Mouse (Mus musculus) induced T-regulatory cell, adult 2 months (primary cell): Measurements from ENCODE around the gene Fancc.

Source experiments
- DNase-seq: peaks from one replicate; pipeline ENCODE4 v3.0.0-alpha.2; 2012; ENCODE audit warnings: low read depth

Gene Fancc

GRCm38 (mm10) chr13:63260753-63261631 is 236.1 kb downstream of the Fancc start:
- peak; percentile 76 for DNase-seq

- DNase-seq: no peak
These were observed 236.9 kb downstream of the Fancc start for GRCm38 (mm10) chr13:63260133-63260532.

- no peak for DNase-seq
These were observed 238.4 kb downstream of the Fancc start for GRCm38 (mm10) chr13:63258671-63259070.

- DNase-seq: no peak
These were observed 238.9 kb downstream of the Fancc start for GRCm38 (mm10) chr13:63258167-63258582.

GRCm38 (mm10) chr13:63256807-63257206 is 240.3 kb downstream of the Fancc start:
- DNase-seq: peak; percentile 56

GRCm38 (mm10) chr13:63256146-63256545 is 240.9 kb downstream of the Fancc start:
- no peak for DNase-seq

- DNase-seq: no peak
These were observed 241.5 kb downstream of the Fancc start for GRCm38 (mm10) chr13:63255519-63256011.

GRCm38 (mm10) chr13:63253886-63254636 is 243.0 kb downstream of the Fancc start:
- no peak for DNase-seq

GRCm38 (mm10) chr13:63253147-63253546 is 243.9 kb downstream of the Fancc start:
- DNase-seq: peak; percentile 65

GRCm38 (mm10) chr13:63252295-63253010 is 244.6 kb downstream of the Fancc start:
- DNase-seq: peak; percentile 37

- DNase-seq: peak; percentile 43
These were observed 245.8 kb downstream of the Fancc start for GRCm38 (mm10) chr13:63251118-63251889.

- peak; percentile 50 for DNase-seq
These were observed 246.6 kb downstream of the Fancc start for GRCm38 (mm10) chr13:63250441-63250980.

GRCm38 (mm10) chr13:63249741-63250431 is 247.2 kb downstream of the Fancc start:
- DNase-seq: peak; percentile 82

GRCm38 (mm10) chr13:63249171-63249570 is 247.9 kb downstream of the Fancc start:
- peak; percentile 85 for DNase-seq

GRCm38 (mm10) chr13:63248318-63248717 is 248.8 kb downstream of the Fancc start:
- DNase-seq: peak; percentile 56

- no peak for DNase-seq
These were observed 249.4 kb downstream of the Fancc start for GRCm38 (mm10) chr13:63247631-63248030.

GRCm38 (mm10) chr13:63247041-63247440 is 250.0 kb downstream of the Fancc start:
- DNase-seq: peak; percentile 75

GRCm38 (mm10) chr13:63246332-63246940 is 250.6 kb downstream of the Fancc start:
- peak; percentile 86 for DNase-seq

- DNase-seq: peak; percentile 82
These were observed 251.3 kb downstream of the Fancc start for GRCm38 (mm10) chr13:63245812-63246211.

GRCm38 (mm10) chr13:63245218-63245617 is 251.9 kb downstream of the Fancc start:
- DNase-seq: peak; percentile 64
